Mouse (Mus musculus) left cerebral cortex, adult 9 months (tissue): ENCODE measurements at regions not wholly inside any gene's neighbourhood (a gene's known extent, or its start where the extent isn't known, plus 50 kb on each side); places are given as distances from the start of the nearest gene placed in this dataset.
A peak's percentile ranks its signal among the peaks of the same experiment; 100 is the strongest.
"Not testable (repeated sequence)": the region's sequence is repeated elsewhere in the genome, so short reads cannot be mapped to it uniquely, and the experiment has no call there.

Experiments
- DNase-seq, 2 experiments: peaks; one replicate each; pipeline ENCODE4 v3.0.0; 2022; ENCODE audit warnings: low spot score in 2 of 2

DNA sequence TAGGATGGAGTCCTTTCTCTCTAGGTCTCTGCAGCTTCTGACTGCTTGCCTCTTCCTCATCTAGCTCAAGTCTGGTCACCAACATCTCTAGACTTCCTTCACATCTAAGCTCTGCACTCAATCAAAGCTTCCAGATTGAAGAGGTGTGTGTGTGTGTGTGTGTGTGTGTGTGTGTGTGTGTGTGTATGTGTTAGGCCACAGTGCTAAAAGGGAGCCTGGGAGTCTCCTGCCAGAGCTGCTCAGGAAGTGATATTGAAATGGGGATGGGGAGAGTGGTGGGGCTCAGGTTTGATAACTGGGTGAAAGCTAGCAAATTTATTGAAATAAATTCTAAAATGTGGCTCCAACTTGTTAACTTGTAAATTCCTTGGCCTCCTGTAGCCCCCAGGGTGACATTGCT is 73.3 kb downstream of the Gm31371 start:
- not testable (repeated sequence) for DNase-seq

DNA sequence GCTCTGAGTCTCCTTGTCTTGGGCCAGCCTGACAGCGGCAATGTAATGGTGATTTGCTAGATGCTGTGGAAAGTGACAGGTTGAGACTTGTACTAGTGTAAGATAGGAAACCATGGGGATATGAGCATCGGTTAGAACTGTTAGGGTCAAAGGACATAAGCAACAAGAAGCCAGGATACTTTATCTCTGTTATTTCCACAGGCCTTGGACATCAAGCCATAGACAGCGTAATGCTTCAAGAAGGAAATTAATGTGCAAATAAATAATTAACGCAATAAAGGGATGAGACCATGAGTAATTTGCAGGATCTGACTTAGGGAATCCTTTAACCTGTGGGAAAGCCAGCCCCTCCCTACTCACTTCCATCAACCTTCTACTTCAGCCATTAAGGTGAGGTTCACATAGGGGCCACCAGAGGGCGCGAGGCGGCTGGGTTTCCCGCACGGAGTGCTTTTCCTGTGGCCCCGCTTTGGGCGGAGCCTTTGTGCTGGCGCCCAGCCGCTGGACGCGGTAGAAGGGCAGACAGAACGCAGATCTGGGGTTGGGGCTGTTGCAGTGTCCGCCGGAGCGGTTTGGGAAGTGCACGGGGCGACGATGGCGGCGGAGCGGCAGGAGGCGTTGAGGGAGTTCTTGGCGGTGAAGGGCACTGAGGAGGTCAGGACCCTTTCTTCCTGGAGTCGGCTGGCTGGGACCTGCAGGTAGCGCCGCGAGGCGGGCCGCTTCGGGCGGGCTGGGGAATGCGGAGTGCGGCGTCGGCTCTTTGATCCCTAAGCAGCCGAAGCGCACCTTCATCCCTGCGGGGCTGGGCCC is 76.5 kb downstream of the Gm31371 start:
- DNase-seq, result peak in 1 of 2 experiments; percentile 53

DNA sequence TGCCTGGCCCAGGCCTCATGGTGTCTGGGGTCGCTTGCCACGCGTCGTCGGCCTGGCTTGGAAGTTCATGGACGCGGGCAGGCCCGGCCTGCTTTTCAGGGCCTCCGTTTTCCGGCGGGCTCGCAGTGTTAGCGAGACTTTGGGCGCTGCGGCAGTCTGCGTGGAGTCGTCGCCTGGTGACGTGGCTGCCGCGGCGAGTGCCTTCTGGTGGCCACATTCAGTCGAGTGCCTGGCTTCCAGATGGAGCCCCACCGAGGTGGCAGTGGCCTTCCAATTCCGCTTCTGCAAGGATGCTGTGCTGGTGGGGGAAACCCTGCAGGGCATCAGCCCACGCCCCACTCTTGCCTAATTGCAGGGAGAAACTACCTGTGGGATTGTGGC is 77.1 kb downstream of the Gm31371 start:
- DNase-seq, result not testable (repeated sequence)

DNA sequence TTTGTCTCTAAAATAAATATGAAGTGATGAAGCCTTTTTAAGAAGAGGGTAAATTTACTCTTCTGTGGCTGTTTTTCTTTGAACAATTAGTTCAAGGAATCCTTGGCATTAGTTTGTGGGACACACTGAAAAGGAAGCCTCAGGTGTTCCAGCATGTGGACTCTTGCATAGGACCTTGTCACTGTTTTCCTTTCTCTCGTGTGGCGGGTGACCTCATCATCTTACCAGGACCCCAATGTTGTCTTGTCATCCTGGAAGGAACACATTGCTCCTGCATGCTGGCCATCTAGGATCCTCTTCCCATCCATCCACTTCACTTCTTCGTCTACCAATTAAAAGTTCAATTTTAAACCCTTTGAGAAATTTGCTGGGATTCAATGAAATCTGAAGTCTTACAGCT is 104.9 kb downstream of the Gm31371 start:
- DNase-seq, result peak in 1 of 2 experiments; percentile 35

DNA sequence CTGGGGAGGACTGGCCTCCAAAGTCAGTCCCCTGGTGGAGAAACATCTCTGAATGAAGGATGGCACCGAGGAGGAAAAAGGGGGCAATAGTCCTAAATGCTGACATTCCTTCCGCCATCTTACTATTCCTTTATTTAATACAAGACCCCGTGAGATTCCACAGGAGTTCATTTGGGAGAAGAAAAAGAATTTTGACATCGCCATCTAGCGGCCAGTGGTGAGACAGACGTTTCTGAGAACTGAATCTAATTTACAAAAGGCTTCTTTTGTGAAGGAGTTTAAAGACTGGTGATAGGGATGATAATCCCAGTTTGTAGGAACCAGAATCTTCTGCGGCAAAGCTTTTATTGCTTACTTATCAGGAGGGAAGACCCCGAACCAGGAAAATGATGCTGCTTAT is 107.8 kb downstream of the Gm31371 start:
- DNase-seq, result not testable (repeated sequence)

DNA sequence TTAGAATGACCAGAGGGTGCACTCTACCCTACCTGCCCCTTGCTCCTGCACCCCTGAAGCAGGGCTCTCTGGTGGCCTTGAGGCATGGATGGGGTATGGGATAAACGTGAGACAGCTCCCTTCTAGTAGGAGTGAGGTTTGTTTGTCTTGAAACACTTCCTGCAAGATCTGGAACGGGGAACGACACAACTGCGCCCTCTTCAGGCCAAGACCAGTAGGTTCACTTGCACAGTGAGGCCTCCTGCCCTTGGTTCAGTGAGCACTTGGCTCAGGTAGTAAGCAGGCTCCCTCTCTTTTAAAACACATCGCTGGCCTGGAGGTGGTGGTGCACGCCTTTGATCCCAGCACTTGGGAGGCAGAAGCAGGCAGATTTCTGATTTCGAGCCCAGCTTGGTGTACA is 110.1 kb downstream of the Gm31371 start:
- DNase-seq, result not testable (repeated sequence)

DNA sequence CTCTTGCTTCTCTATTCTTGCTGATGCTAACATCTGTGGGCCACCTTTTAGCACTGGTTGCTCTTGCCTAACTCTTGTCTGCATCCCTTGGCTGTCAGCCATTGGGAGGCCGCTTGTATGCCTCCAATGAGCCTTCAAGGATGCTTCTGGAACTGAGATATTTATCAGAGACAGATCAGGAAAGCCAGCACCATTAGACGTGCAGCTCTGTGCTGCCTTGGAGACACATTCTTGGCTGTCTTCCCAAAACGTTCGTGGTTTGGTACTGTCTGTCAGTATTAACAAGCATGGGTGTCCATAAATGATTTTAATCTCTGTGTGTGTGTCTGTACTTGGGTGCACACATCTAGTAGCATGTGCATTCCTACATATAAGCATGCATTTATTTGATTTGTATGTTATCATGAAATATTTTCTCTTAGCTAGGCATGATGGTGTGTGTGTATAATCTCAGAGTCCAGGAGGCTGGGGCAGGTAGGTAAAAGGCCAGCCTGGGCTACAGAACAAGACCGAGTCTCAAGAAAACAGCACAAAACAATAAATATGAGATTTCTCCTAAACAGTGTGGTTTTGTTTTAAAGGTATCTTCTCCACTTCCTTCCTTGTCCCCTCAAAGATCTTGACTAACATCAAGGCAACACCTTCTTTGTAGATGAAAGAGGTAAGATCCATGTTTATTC is 111.4 kb downstream of the Gm31371 start:
- not testable (repeated sequence) for DNase-seq

DNA sequence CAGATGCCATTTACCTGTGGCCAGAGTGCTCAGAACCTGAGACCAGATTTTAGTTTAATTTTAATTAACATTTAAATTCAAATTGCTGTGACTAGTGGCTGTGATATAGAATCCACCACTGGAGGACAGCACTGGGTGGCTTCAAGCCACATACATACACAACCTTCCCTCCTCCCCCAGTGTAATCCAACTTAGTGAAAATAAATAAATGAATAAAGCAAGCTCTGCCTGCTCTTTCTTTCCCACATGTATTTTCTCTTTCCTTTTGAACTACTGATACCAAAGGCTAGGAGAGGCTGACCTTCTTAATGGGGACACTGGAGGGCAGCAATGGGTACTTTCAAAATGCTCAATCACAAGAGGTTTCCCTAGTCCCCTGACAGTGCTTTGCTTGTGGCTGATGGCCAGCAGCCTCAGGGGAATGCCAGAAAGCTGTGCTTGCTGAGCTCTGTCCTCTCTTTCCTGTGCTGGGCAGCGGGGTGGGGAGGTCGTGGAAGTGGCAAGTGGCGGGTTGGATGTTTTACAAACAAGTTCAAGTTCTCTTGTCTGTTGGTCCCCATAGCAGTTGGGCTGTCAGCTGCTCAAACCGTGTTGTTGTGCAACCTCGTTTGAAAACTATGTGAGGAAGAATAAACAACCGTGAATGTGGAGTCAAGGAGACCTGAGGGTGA is 112.4 kb downstream of the Gm31371 start:
- not testable (repeated sequence) for DNase-seq

DNA sequence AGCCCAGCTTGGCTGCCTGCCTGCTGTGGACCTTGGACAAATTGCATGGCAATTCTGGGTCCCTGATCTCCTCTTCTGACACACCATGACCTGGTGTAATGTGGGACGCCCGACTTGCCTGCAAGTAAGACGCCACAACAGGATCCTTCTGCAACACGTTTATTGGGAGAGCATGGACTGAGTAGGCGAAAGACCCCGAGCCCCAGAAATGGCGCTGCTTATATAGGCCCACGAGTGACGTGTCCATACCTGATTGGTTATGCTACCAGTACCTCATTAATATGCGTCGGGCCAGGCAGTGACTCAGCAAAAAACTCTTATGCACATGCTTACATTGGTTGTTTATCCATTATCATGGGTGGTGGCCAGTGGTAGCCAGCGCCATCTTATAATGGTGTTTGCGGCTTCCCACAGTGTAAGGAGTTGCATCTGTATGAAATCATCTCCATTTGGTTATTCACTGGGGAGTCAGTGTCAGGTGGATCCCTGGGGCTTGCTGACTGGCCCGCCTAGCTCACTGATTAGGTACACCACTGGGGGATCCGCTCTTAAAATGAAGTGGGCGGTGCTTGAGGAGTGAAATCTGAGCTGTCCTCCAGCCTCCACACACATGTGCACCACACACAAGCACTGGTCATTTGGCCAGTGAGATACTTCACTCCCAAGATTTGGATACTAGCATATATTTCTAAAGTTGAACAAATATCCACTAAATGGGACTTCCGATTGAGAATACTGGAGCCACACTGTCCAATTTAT is 113.1 kb downstream of the Gm31371 start:
- peak in 1 of 2 experiments; percentile 59 for DNase-seq

DNA sequence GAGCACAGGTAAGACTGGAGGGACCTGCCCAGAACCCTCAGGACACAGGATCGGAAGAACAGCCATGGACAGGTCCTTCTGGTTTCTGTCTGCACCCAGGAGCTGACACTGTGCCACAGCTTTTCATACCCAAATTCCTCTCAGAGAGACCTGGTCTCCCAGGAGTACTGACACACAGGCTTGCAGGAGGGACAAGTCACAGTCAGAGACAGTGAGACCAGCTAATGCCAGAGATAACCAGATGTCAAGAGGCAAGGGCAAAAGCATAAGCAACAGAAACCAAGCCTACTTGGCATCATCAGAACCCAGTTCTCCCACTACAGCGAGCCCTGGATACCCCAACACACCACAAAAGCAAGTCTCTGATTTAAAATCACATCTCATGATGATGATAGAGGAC is 122.3 kb downstream of the Gm31371 start:
- DNase-seq, result not testable (repeated sequence)

DNA sequence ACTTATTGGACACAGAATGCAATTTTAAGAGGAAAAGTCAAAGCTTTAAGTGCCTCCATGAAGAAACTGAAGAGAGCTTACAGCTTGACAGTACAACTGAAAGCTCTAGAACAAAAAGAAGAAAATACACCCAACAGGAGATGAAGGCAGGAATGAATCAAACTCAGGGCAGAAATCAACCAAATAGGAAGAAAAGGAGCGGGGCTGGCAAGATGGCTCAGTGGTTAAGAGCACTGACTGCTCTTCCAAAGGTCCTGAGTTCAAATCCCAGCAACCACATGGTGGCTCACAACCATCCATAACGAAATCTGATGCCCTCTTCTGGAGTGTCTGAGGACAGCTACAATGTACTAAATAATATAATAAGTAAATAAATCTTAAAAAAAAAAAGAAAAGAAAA is 124.8 kb downstream of the Gm31371 start:
- DNase-seq, result not testable (repeated sequence)

DNA sequence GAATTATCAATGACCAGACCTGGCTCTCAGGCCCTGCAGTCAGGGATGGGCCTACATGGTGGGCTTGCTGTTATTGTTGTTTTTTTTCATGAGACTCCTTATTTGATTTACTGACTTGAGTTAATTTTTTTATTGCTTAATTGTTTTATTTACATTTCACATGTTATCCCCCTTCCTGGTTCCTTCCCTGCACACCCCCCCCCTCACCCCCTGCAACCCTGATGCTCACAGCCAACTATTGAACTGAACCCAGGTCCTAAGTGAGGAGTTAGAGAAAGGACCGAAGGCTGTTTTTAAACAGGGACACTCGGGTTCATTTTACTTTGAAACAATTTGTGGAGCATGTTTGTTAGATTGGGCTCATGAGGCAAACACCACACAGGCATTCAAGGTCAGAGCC is 126.9 kb downstream of the Gm31371 start:
- not testable (repeated sequence) for DNase-seq

DNA sequence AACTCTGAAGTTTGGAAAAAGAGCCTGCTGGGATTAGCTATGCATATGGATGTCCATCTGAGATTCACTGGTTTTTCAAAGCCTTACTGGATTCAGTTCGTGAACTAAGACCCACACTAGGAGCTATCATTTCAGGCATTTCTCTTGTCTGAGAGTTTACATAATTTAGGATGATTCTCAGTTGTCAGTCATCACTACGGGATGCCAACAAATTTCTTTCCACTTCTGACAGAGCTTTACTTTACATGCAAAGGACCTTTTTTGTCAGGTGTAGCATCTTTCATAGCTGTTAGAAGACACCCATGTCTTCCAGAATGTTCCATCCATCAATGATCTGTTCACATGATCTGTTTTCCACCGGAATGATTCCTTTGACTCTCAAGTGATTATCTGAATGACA is 154.4 kb downstream of the Gm31371 start:
- DNase-seq, result peak in 1 of 2 experiments; percentile 28

DNA sequence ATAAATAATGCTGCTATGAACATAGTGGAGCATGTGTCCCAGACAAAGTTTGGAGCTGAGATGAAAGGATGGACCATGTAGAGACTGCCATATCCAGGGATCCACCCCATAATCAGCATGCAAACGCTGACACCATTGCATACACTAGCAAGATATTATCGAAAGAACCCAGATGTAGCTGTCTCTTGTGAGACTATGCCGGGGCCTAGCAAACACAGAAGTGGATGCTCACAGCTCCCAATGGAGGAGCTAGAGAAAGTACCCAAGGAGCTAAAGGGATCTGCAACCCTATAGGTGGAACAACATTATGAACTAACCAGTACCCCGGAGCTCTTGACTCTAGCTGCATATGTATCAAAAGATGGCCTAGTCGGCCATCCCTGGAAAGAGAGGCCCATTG is 194.9 kb downstream of the Gm31371 start:
- peak in 1 of 2 experiments; percentile 2 for DNase-seq

DNA sequence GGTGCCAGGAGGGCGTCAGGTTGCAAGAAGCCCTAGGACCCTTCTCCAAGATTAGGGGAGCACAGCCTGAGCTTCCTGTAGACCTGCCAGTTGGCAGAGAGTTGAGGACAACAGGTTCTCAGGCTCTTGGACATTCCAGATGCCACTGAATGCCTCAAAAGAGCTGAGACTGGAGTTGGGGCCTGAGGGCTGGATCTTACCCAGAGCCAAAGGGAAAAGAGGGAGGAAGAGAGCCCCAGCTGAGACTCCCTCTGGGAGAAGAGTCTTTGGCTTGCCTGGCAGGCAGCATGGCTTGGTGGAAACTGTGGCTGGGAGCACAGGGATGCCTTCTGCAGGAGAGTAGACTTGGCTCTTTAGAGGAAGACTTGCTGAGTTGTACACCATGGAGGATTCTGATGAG is 197.0 kb downstream of the Gm31371 start:
- not testable (repeated sequence) for DNase-seq

DNA sequence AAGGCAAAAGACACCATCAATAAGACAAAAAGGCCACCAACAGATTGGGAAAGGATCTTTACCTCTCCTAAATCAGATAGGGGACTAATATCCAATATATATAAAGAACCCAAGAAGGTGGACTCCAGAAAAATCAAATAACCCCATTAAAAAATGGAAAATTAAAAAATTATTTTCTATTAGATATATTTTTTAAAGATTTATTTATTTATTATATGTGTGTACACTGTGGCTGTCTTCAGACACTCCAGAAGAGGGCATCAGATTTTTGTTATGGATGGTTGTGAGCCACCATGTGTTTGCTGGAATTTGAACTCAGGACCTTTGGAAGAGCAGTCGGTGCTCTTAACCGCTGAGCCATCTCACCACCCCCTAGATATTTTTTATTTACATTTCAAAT is 199.2 kb downstream of the Gm31371 start:
- not testable (repeated sequence) for DNase-seq

DNA sequence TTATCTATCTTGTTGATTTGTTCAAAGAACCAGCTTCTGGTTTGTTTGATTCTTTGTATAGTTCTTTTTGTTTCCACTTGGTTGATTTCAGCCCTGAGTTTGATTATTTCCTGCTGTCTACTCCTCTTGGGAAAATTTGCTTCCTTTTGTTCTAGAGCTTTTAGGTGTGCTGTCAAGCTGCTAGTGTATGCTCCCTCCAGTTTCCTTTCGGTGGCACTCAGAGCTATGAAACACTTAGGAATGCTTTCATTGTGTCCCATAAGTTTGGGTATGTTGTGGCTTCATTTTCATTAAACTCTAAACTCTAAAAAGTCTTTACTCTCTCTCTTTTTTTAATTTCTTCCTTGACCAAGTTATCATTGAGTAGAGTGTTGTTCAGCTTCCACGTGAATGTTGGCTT is 204.0 kb downstream of the Gm31371 start:
- not testable (repeated sequence) for DNase-seq

DNA sequence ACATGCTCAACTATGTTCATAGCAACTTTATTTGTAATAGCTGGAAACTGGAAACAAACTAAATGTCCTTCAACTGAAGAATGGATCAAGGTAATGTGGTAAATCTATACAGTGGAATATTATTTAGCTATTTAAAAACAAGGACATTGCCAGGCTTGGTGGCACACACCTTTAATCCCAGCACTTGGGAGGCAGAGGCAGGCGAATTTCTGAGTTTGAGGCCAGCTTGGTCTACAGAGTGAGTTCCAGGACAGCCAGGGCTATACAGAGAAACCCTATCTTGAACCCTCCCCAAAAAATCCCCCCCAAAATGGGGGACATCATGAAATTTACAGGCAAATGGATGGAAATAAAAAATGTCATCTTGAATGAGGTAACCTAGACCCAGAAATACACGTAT is 213.6 kb downstream of the Gm31371 start:
- peak in 1 of 2 experiments; percentile 38 for DNase-seq

DNA sequence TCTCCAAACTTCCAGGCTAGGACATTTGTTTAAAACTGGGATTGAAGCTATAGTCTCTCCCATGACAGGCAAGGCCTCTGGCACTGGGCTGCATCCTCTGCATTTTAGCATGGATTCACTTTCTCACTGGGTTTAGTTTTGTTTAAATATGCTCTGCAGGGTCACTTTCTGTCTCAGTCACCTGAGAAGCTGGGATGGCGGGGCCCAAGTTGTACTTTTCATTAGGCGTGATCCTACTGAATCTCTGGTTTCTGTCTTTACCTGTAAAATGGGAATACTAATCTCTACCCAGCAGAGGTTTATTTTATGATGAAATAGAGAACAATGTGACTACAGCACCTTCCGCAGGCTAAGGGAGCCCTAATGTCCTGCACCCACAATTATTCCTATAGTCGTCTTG is 216.4 kb downstream of the Gm31371 start:
- DNase-seq, result peak in 1 of 2 experiments; percentile 1

DNA sequence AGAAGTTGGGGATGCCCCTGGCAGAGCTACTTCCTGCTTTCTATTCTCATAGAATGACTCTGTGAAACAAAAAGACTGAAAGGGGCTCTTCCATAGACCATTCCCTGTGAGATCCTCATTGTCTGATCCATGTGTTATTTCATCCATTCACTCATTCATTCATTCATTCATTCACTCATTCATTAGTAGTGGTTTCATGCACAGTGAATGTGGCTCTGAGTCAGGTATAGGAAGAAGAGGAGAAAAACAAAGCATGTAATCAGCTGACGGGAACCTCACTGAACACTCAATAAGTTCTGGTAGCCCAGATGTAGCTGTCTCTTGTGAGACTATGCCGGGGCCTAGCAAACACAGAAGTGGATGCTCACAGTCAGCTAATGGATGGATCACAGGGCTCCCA is 217.0 kb downstream of the Gm31371 start:
- peak in 1 of 2 experiments; percentile 1 for DNase-seq

DNA sequence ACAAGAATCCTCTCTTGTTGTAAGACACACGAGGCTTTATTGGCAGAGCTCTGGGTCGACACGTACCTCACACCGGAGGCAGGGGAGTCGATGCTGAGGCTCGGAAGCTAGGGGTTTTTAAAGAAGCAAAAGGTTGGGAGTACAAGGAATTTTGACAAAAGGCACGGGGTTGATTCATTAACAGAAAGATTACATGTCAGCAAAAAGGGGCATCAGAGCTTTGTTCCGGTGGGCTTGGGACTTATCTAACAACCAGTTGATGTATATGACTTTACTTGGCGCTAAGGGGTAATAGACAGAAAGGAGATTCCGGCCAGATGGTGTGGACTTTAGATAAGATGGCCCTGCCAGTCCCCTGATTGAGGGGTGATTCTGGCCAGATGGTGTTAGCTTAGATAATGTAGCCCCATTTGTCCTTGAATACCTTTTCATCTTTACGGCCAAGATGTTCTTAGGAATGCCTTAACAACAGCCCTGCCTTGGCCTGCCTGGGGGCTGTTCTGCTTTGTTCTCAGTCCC is 218.3 kb downstream of the Gm31371 start:
- peak in 1 of 2 experiments; percentile 22 for DNase-seq
